Mouse (Mus musculus): Measurements from ENCODE around the gene Rapgef4.

GRCm38 (mm10) chr2:72147246-72147645 lies 166.2 kb downstream of the Rapgef4 start:
- TF ChIP-seq CTCF (IDR thresholded peaks at IDR 0.05; ENCODE audit: borderline replicate concordance, control insufficient read depth, extremely low read depth, insufficient read depth, low read length, poor library complexity) = no peak
- TF ChIP-seq POLR2A (IDR thresholded peaks at IDR 0.05; ENCODE audit: control insufficient read depth, extremely low read depth, insufficient read depth, low read length, poor library complexity) = no peak

All from thymus, adult 2 months (tissue).